Mouse (Mus musculus): ENCODE data around the gene Efcab8. TPM values are rescaled to one million over a fixed set of nuclear protein-coding genes. Genes with fewer than 3 reads are reported as not detected.
"Not testable (repeated sequence)": the region's sequence is repeated elsewhere in the genome, so short reads cannot be mapped to it uniquely, and the experiment has no call there.

The Efcab8 gene
- polyA plus RNA-seq, 1 experiment from 2014 or later = not detected

GRCm38 (mm10) chr2:153809921-153810320, 30.2 kb downstream of the Efcab8 start:
- Histone ChIP-seq H3K9me3 (ENCODE audit: control insufficient read depth, low read length) (no peaks in the 10 kb centered on the region), H3K27me3 (ENCODE audit: control insufficient read depth, insufficient read depth, low read length) (no peaks in the 10 kb centered on the region), H3K9ac (no peak overlapping the region), H3K4me2 (replicated peaks) (no peak overlapping the region), H3K4me1 (replicated peaks; ENCODE audit: control insufficient read depth, insufficient read depth, low read length) (no peaks in the 10 kb centered on the region), H3K27ac (no peak overlapping the region), H3K36me3 (replicated peaks; ENCODE audit: control insufficient read depth, insufficient read depth) (no peaks in the 10 kb centered on the region), H3K4me3 (replicated peaks; ENCODE audit: low read length) (no peak overlapping the region)
- no peak for DNase-seq (ENCODE audit: low spot score)
- no peak for ATAC-seq (ENCODE audit: low FRiP score)
- 72% methylated on average over 3 of the region's 3 CpGs for WGBS

GRCm38 (mm10) chr2:153822005-153822543, 42.3 kb downstream of the Efcab8 start:
- H3K4me3 ChIP-seq (replicated peaks; ENCODE audit: low read length) = no peak overlapping the region
- peaks cover 6% of the 10 kb centered on the region; the same call in 1 of the 2 replicates for H3K4me1 ChIP-seq (replicated peaks; ENCODE audit: control insufficient read depth, insufficient read depth, low read length)
- H3K36me3 ChIP-seq (replicated peaks; ENCODE audit: control insufficient read depth, insufficient read depth) = no peaks in the 10 kb centered on the region
- DNase-seq (ENCODE audit: low spot score) = no peak
- no peak for ATAC-seq (ENCODE audit: low FRiP score)
- H3K27me3 ChIP-seq (ENCODE audit: control insufficient read depth, insufficient read depth, low read length) = no peaks in the 10 kb centered on the region
- 92% methylated on average over 2 of the region's 2 CpGs for WGBS
- no peaks in the 10 kb centered on the region for H3K9me3 ChIP-seq (ENCODE audit: control insufficient read depth, low read length)
- H3K27ac ChIP-seq = no peak overlapping the region
- H3K9ac ChIP-seq = no peak overlapping the region
- no peak overlapping the region for H3K4me2 ChIP-seq (replicated peaks)

GRCm38 (mm10) chr2:153824593-153824992, 44.9 kb downstream of the Efcab8 start:
- DNase-seq (ENCODE audit: low spot score) = peak; percentile 61
- WGBS = 66% methylated on average over 6 of the region's 6 CpGs

GRCm38 (mm10) chr2:153825900-153826299, 46.2 kb downstream of the Efcab8 start:
- not testable (repeated sequence) for DNase-seq (ENCODE audit: low spot score)
- WGBS = 77% methylated on average over 32 of the region's 32 CpGs

More at GRCm38 (mm10) chr2:153824593-153824992, 44.9 kb downstream of the Efcab8 start:
- Histone ChIP-seq H3K27ac (no peak overlapping the region), H3K9ac (no peak overlapping the region), H3K4me1 (replicated peaks; ENCODE audit: control insufficient read depth, insufficient read depth, low read length) (peaks cover 6% of the 10 kb centered on the region; the same call in 1 of the 2 replicates), H3K4me3 (replicated peaks; ENCODE audit: low read length) (no peak overlapping the region), H3K9me3 (ENCODE audit: control insufficient read depth, low read length) (no peaks in the 10 kb centered on the region), H3K27me3 (ENCODE audit: control insufficient read depth, insufficient read depth, low read length) (no peaks in the 10 kb centered on the region), H3K36me3 (replicated peaks; ENCODE audit: control insufficient read depth, insufficient read depth) (no peaks in the 10 kb centered on the region), H3K4me2 (replicated peaks) (no peak overlapping the region)
- peak; percentile 66 for ATAC-seq (ENCODE audit: low FRiP score)

GRCm38 (mm10) chr2:153827171-153827830, 47.6 kb downstream of the Efcab8 start:
- H3K9me3 ChIP-seq (ENCODE audit: control insufficient read depth, low read length) = no peaks in the 10 kb centered on the region
- no peaks in the 10 kb centered on the region for H3K27me3 ChIP-seq (ENCODE audit: control insufficient read depth, insufficient read depth, low read length)
- 84% methylated on average over 8 of the region's 8 CpGs for WGBS
- no peak overlapping the region for H3K4me2 ChIP-seq (replicated peaks)
- no peak overlapping the region for H3K27ac ChIP-seq
- ATAC-seq (ENCODE audit: low FRiP score) (no peak), DNase-seq (ENCODE audit: low spot score) (no peak)
- H3K4me3 ChIP-seq (replicated peaks; ENCODE audit: low read length) = no peak overlapping the region
- no peaks in the 10 kb centered on the region for H3K36me3 ChIP-seq (replicated peaks; ENCODE audit: control insufficient read depth, insufficient read depth)
- H3K4me1 ChIP-seq (replicated peaks; ENCODE audit: control insufficient read depth, insufficient read depth, low read length) = peaks cover 6% of the 10 kb centered on the region; the same call in 1 of the 2 replicates
- no peak overlapping the region for H3K9ac ChIP-seq

More at GRCm38 (mm10) chr2:153825900-153826299, 46.2 kb downstream of the Efcab8 start:
- ATAC-seq (ENCODE audit: low FRiP score); H3K4me1 ChIP-seq (replicated peaks; ENCODE audit: control insufficient read depth, insufficient read depth, low read length); H3K9ac ChIP-seq; H3K4me2 ChIP-seq (replicated peaks); H3K27me3 ChIP-seq (ENCODE audit: control insufficient read depth, insufficient read depth, low read length); H3K36me3 ChIP-seq (replicated peaks; ENCODE audit: control insufficient read depth, insufficient read depth); H3K27ac ChIP-seq; H3K4me3 ChIP-seq (replicated peaks; ENCODE audit: low read length); H3K9me3 ChIP-seq (ENCODE audit: control insufficient read depth, low read length): not testable (repeated sequence)

GRCm38 (mm10) chr2:153828704-153829103, 49.0 kb downstream of the Efcab8 start:
- H3K27me3 ChIP-seq (ENCODE audit: control insufficient read depth, insufficient read depth, low read length) = no peaks in the 10 kb centered on the region
- no peak overlapping the region for H3K9ac ChIP-seq
- no peaks in the 10 kb centered on the region for H3K36me3 ChIP-seq (replicated peaks; ENCODE audit: control insufficient read depth, insufficient read depth)
- ATAC-seq (ENCODE audit: low FRiP score) = no peak
- H3K27ac ChIP-seq = no peak overlapping the region
- peaks cover 6% of the 10 kb centered on the region; the same call in 1 of the 2 replicates for H3K4me1 ChIP-seq (replicated peaks; ENCODE audit: control insufficient read depth, insufficient read depth, low read length)
- 87% methylated on average over 7 of the region's 7 CpGs for WGBS
- H3K9me3 ChIP-seq (ENCODE audit: control insufficient read depth, low read length) = no peaks in the 10 kb centered on the region
- H3K4me2 ChIP-seq (replicated peaks) = no peak overlapping the region
- DNase-seq (ENCODE audit: low spot score) = no peak
- H3K4me3 ChIP-seq (replicated peaks; ENCODE audit: low read length) = no peak overlapping the region

- Histone ChIP-seq H3K27me3 (ENCODE audit: control insufficient read depth, insufficient read depth, low read length) (no peaks in the 10 kb centered on the region), H3K4me3 (replicated peaks; ENCODE audit: low read length) (no peak overlapping the region), H3K27ac (no peak overlapping the region), H3K4me1 (replicated peaks; ENCODE audit: control insufficient read depth, insufficient read depth, low read length) (no peaks in the 10 kb centered on the region), H3K9me3 (ENCODE audit: control insufficient read depth, low read length) (no peaks in the 10 kb centered on the region), H3K9ac (no peak overlapping the region), H3K4me2 (replicated peaks) (no peak overlapping the region), H3K36me3 (replicated peaks; ENCODE audit: control insufficient read depth, insufficient read depth) (no peaks in the 10 kb centered on the region)
- DNase-seq (ENCODE audit: low spot score) = no peak
- no peak for ATAC-seq (ENCODE audit: low FRiP score)
- 91% methylated on average over 8 of the region's 8 CpGs for WGBS
Observed at GRCm38 (mm10) chr2:153833291-153833690, 53.6 kb downstream of the Efcab8 start.

- no peak overlapping the region for H3K4me2 ChIP-seq (replicated peaks)
- ATAC-seq (ENCODE audit: low FRiP score) (no peak), DNase-seq (ENCODE audit: low spot score) (no peak)
- H3K9me3 ChIP-seq (ENCODE audit: control insufficient read depth, low read length) = no peaks in the 10 kb centered on the region
- H3K36me3 ChIP-seq (replicated peaks; ENCODE audit: control insufficient read depth, insufficient read depth) = no peaks in the 10 kb centered on the region
- WGBS = 86% methylated on average over 8 of the region's 8 CpGs
- no peaks in the 10 kb centered on the region for H3K4me1 ChIP-seq (replicated peaks; ENCODE audit: control insufficient read depth, insufficient read depth, low read length)
- H3K4me3 ChIP-seq (replicated peaks; ENCODE audit: low read length) = no peak overlapping the region
- H3K27me3 ChIP-seq (ENCODE audit: control insufficient read depth, insufficient read depth, low read length) = no peaks in the 10 kb centered on the region
- H3K9ac ChIP-seq = no peak overlapping the region
- H3K27ac ChIP-seq = no peak overlapping the region
Observed at GRCm38 (mm10) chr2:153842854-153843253, 63.1 kb downstream of the Efcab8 start.

GRCm38 (mm10) chr2:153848389-153848788, 68.7 kb downstream of the Efcab8 start:
- Histone ChIP-seq H3K9me3 (ENCODE audit: control insufficient read depth, low read length) (peaks cover 5% of the 10 kb centered on the region; the same call in 1 of the 2 replicates), H3K27ac (no peak overlapping the region), H3K4me1 (replicated peaks; ENCODE audit: control insufficient read depth, insufficient read depth, low read length) (no peaks in the 10 kb centered on the region), H3K4me2 (replicated peaks) (no peak overlapping the region), H3K36me3 (replicated peaks; ENCODE audit: control insufficient read depth, insufficient read depth) (no peaks in the 10 kb centered on the region), H3K27me3 (ENCODE audit: control insufficient read depth, insufficient read depth, low read length) (no peaks in the 10 kb centered on the region), H3K4me3 (replicated peaks; ENCODE audit: low read length) (no peak overlapping the region), H3K9ac (no peak overlapping the region)
- 81% methylated on average over 3 of the region's 3 CpGs for WGBS
- ATAC-seq (ENCODE audit: low FRiP score) (no peak), DNase-seq (ENCODE audit: low spot score) (no peak)
